ENCODE assay signal across 9 mouse cellular contexts in genomic region chr6:39225876-39226609, GRCm38 (mm10). TPM values are rescaled to one million over a fixed set of nuclear protein-coding genes. Genes with fewer than 3 reads are reported as not detected.
A peak's percentile ranks its signal among the peaks of the same experiment; 100 is the strongest.
DNase-seq lines count a peak whose midpoint lies in the region; ATAC-seq and TF ChIP-seq lines count a peak whose summit lies in the region.
"Had no signal": no experiment of that assay in that cellular context is flagged by ENCODE, and none has a peak within 500 bp of the region (broad histone marks: within the 10 kb centered on the region; RNA-seq: fewer than 3 reads in every experiment).

No protein-coding gene starts in this region.

- H3K9me3 ChIP-seq in heart, embryonic 10.5 days, result no peaks in the 10 kb centered on the region
- no peaks in the 10 kb centered on the region for H3K9me3 ChIP-seq in CH12.LX (replicated peaks; ENCODE audit: low read length)
- H3K9me3 ChIP-seq in hindbrain, embryonic 12.5 days (replicated peaks), result no peaks in the 10 kb centered on the region
- H3K9me3 ChIP-seq: G1E had no signal

- DNase-seq in heart, adult 18-20 months, result peak; percentile 32 to 34
- no peak for DNase-seq in heart, embryonic 10.5 days (ENCODE audit: low spot score)
- DNase-seq in CH12.LX (ENCODE audit: extremely low read depth), result no peak
- DNase-seq in cerebellum, postnatal 36 days, result peak; percentile 15 to 26
- DNase-seq in urinary bladder, postnatal 36 days (ENCODE audit: low spot score in 2 of 2), result no peak
- no peak for DNase-seq in gastrocnemius, postnatal 25 days
- no peak for DNase-seq in kidney, postnatal 10 days

- no peaks in the 10 kb centered on the region for H3K79me2 ChIP-seq in CH12.LX (replicated peaks; ENCODE audit: control insufficient read depth, extremely low read depth, insufficient read depth, poor library complexity, severe bottlenecking)

- H3K4me2 ChIP-seq in CH12.LX (ENCODE audit: insufficient read depth, low read depth, poor library complexity, severe bottlenecking), result no peak overlapping the region
- H3K4me2 ChIP-seq in hindbrain, embryonic 12.5 days (replicated peaks), result peak overlapping the region; percentile 13; the same call in 1 of the 2 replicates

- 28% methylated on average over 7 of the region's 7 CpGs for WGBS in heart, embryonic 10.5 days
- 15% methylated on average over 7 of the region's 7 CpGs for WGBS in hindbrain, embryonic 12.5 days

- dilution Hi-C loops in CH12.LX (cut with MboI; ENCODE audit: extremely low pct_ligation_motif_present, extremely low pct_unique_long_range_greater_than_20kb, low sequenced_read_pairs), result no loop called here

- H3K4me3 ChIP-seq in heart, embryonic 10.5 days, result no peak overlapping the region
- H3K4me3 ChIP-seq in CH12.LX (replicated peaks in 1 of 3; ENCODE audit: low read depth in 2 of 3, low read length in 2 of 3, poor library complexity in 1 of 3), result no peak overlapping the region
- H3K4me3 ChIP-seq in hindbrain, embryonic 12.5 days, result no peak overlapping the region

- TF ChIP-seq POLR2A in CH12.LX (IDR thresholded peaks at IDR 0.05; ENCODE audit: low read depth, low read length), result no peak

- H3K36me3 ChIP-seq in heart, embryonic 10.5 days, result no peaks in the 10 kb centered on the region
- no peaks in the 10 kb centered on the region for H3K36me3 ChIP-seq in CH12.LX (replicated peaks in 1 of 2; ENCODE audit: control insufficient read depth in 1 of 2, insufficient read depth in 1 of 2, low read length in 1 of 2)
- H3K36me3 ChIP-seq in hindbrain, embryonic 12.5 days, result no peaks in the 10 kb centered on the region
- H3K36me3 ChIP-seq: G1E had no signal

- no peak for TF ChIP-seq EP300 in CH12.LX (IDR thresholded peaks at IDR 0.05; ENCODE audit: low read length)

- no peaks in the 10 kb centered on the region for H3K27me3 ChIP-seq in heart, embryonic 10.5 days (ENCODE audit: insufficient read depth, poor library complexity, severe bottlenecking)
- no peaks in the 10 kb centered on the region for H3K27me3 ChIP-seq in CH12.LX (replicated peaks)
- H3K27me3 ChIP-seq in hindbrain, embryonic 12.5 days, result peaks cover 12% of the 10 kb centered on the region

- no peak overlapping the region for H3K27ac ChIP-seq in heart, embryonic 10.5 days
- no peak overlapping the region for H3K27ac ChIP-seq in CH12.LX (ENCODE audit: insufficient read depth, low read depth)
- H3K27ac ChIP-seq in hindbrain, embryonic 12.5 days, result 0 out of 2 replicates have a peak overlapping the region, but pooled peaks have one; percentile 8

- H3K9ac ChIP-seq in CH12.LX (ENCODE audit: insufficient read depth, low read depth), result no peak overlapping the region
- H3K9ac ChIP-seq in hindbrain, embryonic 12.5 days, result 0 out of 2 replicates have a peak overlapping the region, but pooled peaks have one; percentile 32

- in situ Hi-C loops in CH12.LX (cut with MboI; ENCODE audit: low pct_ligation_motif_present, low pct_unique_long_range_greater_than_20kb, low sequenced_read_pairs), result no loop called here

- ATAC-seq in hindbrain, embryonic 12.5 days (ENCODE audit: low FRiP score), result peak; percentile 78

- TF ChIP-seq RAD21 in CH12.LX (IDR thresholded peaks at IDR 0.05; ENCODE audit: low read depth, low read length), result no peak

- H3K4me1 ChIP-seq in heart, embryonic 10.5 days, result 0 out of 2 replicates have a peak, but pooled peaks cover 5% of the 10 kb centered on the region
- H3K4me1 ChIP-seq in CH12.LX (ENCODE audit: control insufficient read depth in 1 of 2, insufficient read depth in 2 of 2), result peaks cover 8 to 36% of the 10 kb centered on the region in 2 experiments
- H3K4me1 ChIP-seq in hindbrain, embryonic 12.5 days, result peaks cover 8% of the 10 kb centered on the region

- TF ChIP-seq CTCF in CH12.LX (conservative IDR thresholded peaks at IDR 0.05 in 1 of 2, IDR thresholded peaks at IDR 0.05 in 1 of 2; ENCODE audit: low read depth in 2 of 2, low read length in 2 of 2), result no peak

TF ChIP-seq in CH12.LX, 34 proteins besides CTCF, POLR2A, EP300 and RAD21:
- no peak for TF ChIP-seq JUN (IDR thresholded peaks at IDR 0.05; ENCODE audit: insufficient read depth, low read depth, low read length)
- TF ChIP-seq IRF4 (IDR thresholded peaks at IDR 0.05; ENCODE audit: low read depth, low read length), result no peak
- TF ChIP-seq NELFE (IDR thresholded peaks at IDR 0.05; ENCODE audit: low read depth, low read length), result no peak
- TF ChIP-seq SMC3 (IDR thresholded peaks at IDR 0.05; ENCODE audit: low read depth, low read length), result no peak
- 0 out of 2 replicates have a peak, but pooled peaks have one; percentile 9 for TF ChIP-seq ZNF384 (IDR thresholded peaks at IDR 0.05; ENCODE audit: low read depth, low read length)
- no peak for TF ChIP-seq ZKSCAN1 (IDR thresholded peaks at IDR 0.05; ENCODE audit: borderline replicate concordance, low read depth, low read length)

RNA-seq across cellular contexts. Expression of gene Kdm7a, which starts 19.5 kb away (rescaled TPM):
- 10 to 100 TPM; 18.7 to 18.8 TPM for total RNA-seq in heart, adult 18-20 months (2021)
- polyA plus RNA-seq in heart, embryonic 10.5 days (2016; fragmentation: Nextera tagmentation; extraction: Ambion mirVana), result 4.9 and 5.7 TPM in 2 replicates
- total RNA-seq in CH12.LX (2012; rRNA removed) (1.0 and 1.7 TPM in 2 replicates), CH12.LX (2014; rRNA removed) (2.1 TPM in 2 replicates)
- polyA plus RNA-seq in CH12.LX (2012; ENCODE audit: insufficient read length, low read depth), result 1.6 TPM in 2 replicates
- 21.3 and 22.2 TPM in 2 replicates for polyA plus RNA-seq in hindbrain, embryonic 12.5 days (2016; fragmentation: Nextera tagmentation; extraction: Ambion mirVana)
- 10 to 100 TPM; 18.6 to 19.2 TPM for total RNA-seq in gastrocnemius, postnatal 25 days (2021)

Comparison
In these comparisons a context has a peak if more than half of its experiments do, and no peak if none do; other contexts are left out.
1. DNase-seq: peak in heart, adult 18-20 months (2 of 2) and cerebellum, postnatal 36 days (2 of 2); none in heart, embryonic 10.5 days (single experiment), CH12.LX (single experiment), urinary bladder, postnatal 36 days (0 of 2), gastrocnemius, postnatal 25 days (single experiment) and kidney, postnatal 10 days (single experiment).
2. RNA of gene Kdm7a, which starts 19.5 kb away (total RNA-seq): 18.6 to 19.2 TPM in gastrocnemius, postnatal 25 days and 18.7 to 18.8 TPM in heart, adult 18-20 months; 1.0 to 2.1 TPM in CH12.LX; every median in the first group is over 4 times any median in the second.